Mouse (Mus musculus) heart, embryonic 13.5 days (tissue): ENCODE measurements around the gene Gps2. TPM values are rescaled to one million over a fixed set of nuclear protein-coding genes. Genes with fewer than 3 reads are reported as not detected.

ENCODE experiments used
- ATAC-seq: fragments of 200-750 bp; cut with Nextera tagmentation; 2 replicates; pipeline ENCODE4 v1.8.0; 2017; ENCODE audit warnings: moderate TSS enrichment; ENCODE audit not compliant: insufficient number of reproducible peaks, low FRiP score, low TSS enrichment; ENCODE audit errors: extremely low read depth
- H3K27ac ChIP-seq: fragments of 300-500 bp; sonication (generic); replicated peaks from 2 replicates; pipeline ENCODE4 v1.5.1; 2015; ENCODE audit warnings: moderate library complexity, mild to moderate bottlenecking, inconsistent platforms
- H3K27me3 ChIP-seq: fragments of 300-500 bp; sonication (generic); replicated peaks from 2 replicates; pipeline ENCODE4 v1.6.1; 2015; ENCODE audit warnings: mild to moderate bottlenecking, inconsistent platforms
- H3K36me3 ChIP-seq: fragments of 300-500 bp; sonication (generic); 2 replicates; pipeline ENCODE4 v1.6.1; 2015; ENCODE audit warnings: mild to moderate bottlenecking, inconsistent platforms
- H3K4me1 ChIP-seq: fragments of 300-500 bp; sonication (generic); 2 replicates; pipeline ENCODE4 v1.6.1; 2015; ENCODE audit warnings: inconsistent platforms
- H3K4me2 ChIP-seq: fragments of 300-500 bp; sonication (generic); 2 replicates; pipeline ENCODE4 v1.6.1; 2015; ENCODE audit warnings: inconsistent platforms, mild to moderate bottlenecking, moderate library complexity
- H3K4me3 ChIP-seq: fragments of 300-500 bp; sonication (generic); 2 replicates; pipeline ENCODE4 v1.5.1; 2015; ENCODE audit warnings: moderate library complexity, mild to moderate bottlenecking, inconsistent platforms
- H3K9ac ChIP-seq: fragments of 300-500 bp; sonication (generic); 2 replicates; pipeline ENCODE4 v1.6.1; 2015; ENCODE audit warnings: inconsistent platforms, mild to moderate bottlenecking, moderate library complexity
- H3K9me3 ChIP-seq: fragments of 300-500 bp; sonication (generic); 2 replicates; pipeline ENCODE4 v1.6.1; 2016; ENCODE audit warnings: inconsistent platforms
- WGBS: fragments of 180-500 bp; shearing (Covaris S2); methylation state at CpG from one replicate; pipeline ENCODE4 v1.1.7; 2015; ENCODE audit warnings: mixed read lengths; 5-methylcytosine and 5-hydroxymethylcytosine counted together
- polyA plus RNA-seq: library from polyadenylated mRNA; unstranded; fragments of >200 nt; fragmentation: Nextera tagmentation; extraction: Ambion mirVana; gene quantifications from 2 replicates; pipeline ENCODE4 v1.2.1, GENCODE M21; 2015

Gene Gps2
- polyA plus RNA-seq, 1 experiment from 2014 or later = 45.0 TPM

DNA sequence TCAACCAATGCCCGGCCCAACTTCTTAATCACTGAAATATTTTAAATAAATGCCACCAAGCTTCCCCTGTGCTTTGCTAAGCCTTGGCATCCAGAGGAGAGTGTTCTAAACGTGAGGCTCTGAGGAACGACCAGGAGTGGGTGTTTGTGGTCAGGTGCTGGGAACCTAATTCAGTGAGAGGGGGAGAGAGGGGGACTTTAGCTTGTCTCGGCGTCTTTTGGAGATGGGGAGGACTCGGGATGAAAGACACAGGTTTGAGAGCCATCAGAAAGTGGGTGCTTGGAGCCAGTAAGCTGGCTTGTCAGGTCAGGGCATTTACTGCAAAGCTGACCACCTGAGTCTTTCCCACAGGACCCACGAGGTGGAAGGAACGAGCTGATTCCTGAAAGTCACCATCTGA lies 18.1 kb downstream of the Gps2 start:
- WGBS = 64% methylated on average over 8 of the region's 8 CpGs
- peaks cover 23% of the 10 kb centered on the region for H3K4me1 ChIP-seq
- peaks cover 18% of the 10 kb centered on the region for H3K27me3 ChIP-seq
- no peak overlapping the region for H3K4me2 ChIP-seq
- H3K9ac ChIP-seq = no peak overlapping the region
- H3K9me3 ChIP-seq = no peaks in the 10 kb centered on the region
- no peak for ATAC-seq
- H3K36me3 ChIP-seq = no peaks in the 10 kb centered on the region
- no peak overlapping the region for H3K27ac ChIP-seq
- no peak overlapping the region for H3K4me3 ChIP-seq

DNA sequence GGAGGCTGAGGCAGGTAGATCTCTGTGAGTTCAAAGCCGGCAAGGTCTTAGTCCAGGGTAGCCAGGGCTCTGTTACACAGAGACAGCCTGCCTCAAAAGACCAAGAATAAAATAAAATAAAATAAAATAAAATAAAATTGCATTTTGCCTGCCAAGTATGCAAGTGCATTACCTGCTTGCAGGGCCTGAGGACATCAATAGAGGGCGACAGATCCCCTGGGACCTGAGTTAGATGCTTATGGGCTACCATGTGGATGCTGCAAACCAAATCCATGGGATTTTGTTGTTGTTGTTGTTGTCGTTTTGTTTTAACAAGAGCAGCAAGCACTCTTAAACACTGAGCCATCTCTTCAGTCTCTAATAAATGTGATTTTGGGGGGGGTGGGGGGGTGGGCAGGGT lies 18.6 kb downstream of the Gps2 start:
- Histone ChIP-seq H3K4me1 (peaks cover 28% of the 10 kb centered on the region), H3K27me3 (peaks cover 23% of the 10 kb centered on the region), H3K36me3 (no peaks in the 10 kb centered on the region), H3K27ac (no peak overlapping the region), H3K4me3 (no peak overlapping the region), H3K9ac (no peak overlapping the region), H3K4me2 (no peak overlapping the region), H3K9me3 (no peaks in the 10 kb centered on the region)
- ATAC-seq = no peak
- WGBS = 44% methylated on average over 3 of the region's 3 CpGs

DNA sequence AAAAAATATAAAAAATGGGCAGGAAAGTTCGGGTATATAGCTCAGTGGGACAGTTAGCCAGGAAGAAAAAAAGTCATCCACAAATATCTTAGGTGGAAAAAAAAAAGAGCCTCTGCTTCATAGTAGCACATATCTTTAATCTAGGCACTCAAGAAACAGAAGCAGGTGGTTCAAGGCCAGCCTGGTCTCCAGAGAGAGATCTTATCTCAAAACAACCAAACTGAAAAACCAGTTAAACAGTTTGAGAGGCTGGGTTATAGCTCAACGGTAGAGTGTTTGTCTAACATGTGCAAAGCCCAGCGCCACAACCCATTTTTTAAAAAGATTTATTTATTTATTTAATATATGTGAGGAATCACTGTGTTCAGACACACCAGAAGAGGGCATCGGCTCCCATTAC lies 19.4 kb downstream of the Gps2 start:
- peaks cover 31% of the 10 kb centered on the region for H3K27me3 ChIP-seq
- no peaks in the 10 kb centered on the region for H3K9me3 ChIP-seq
- no peaks in the 10 kb centered on the region for H3K36me3 ChIP-seq
- H3K27ac ChIP-seq = no peak overlapping the region
- H3K4me1 ChIP-seq = peaks cover 36% of the 10 kb centered on the region
- no peak overlapping the region for H3K4me2 ChIP-seq
- H3K4me3 ChIP-seq = no peak overlapping the region
- no peak overlapping the region for H3K9ac ChIP-seq
- 72% methylated on average over 4 of the region's 4 CpGs for WGBS
- ATAC-seq = no peak

DNA sequence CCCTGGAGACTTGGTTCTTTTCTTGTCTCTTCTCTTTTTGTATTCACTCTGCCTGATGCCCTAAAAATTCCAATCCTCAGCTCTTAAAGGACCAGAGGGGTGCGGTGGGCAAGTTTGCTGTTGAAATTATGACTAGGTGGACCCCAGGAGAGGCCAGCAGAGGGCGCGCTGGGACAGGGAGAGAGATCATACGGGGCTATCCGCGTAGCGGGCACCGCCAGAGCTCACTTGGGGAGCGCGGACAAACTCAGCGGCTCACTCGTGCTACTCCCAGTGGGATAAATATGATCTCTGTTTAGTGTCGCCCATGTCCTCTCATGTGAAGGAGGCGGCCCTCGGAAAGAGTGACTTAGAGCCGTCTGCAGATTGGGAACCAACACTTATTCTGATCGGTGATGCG lies 20.5 kb downstream of the Gps2 start:
- ATAC-seq = no peak
- Histone ChIP-seq H3K9ac (peak overlapping the region; percentile 53; the same call in 1 of the 2 replicates), H3K27ac (no peak overlapping the region)

DNA sequence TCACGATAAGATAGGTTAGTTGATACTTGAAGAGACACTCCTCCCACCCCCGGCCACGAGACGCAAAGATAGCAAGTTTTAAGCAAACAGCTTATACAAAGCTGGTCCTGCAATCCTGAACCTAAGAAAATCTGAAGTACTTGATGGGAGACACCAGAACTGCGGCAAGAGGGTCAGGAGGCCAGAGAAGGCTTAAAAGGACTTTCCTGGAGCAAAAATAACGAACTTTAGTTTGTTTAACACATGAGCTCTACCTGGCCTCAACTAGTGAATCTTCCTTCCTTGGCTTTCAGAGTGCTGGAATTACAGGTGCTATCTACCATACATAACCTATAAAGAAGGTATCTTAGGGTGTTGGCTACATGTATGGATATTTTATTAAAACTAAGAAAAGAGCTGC lies 21.0 kb downstream of the Gps2 start:
- Histone ChIP-seq H3K9me3 (no peaks in the 10 kb centered on the region), H3K9ac (peak overlapping the region; percentile 67), H3K27ac (no peak overlapping the region), H3K27me3 (peaks cover 47% of the 10 kb centered on the region), H3K4me3 (peak overlapping the region; percentile 64), H3K4me2 (peak overlapping the region; percentile 93), H3K36me3 (no peaks in the 10 kb centered on the region), H3K4me1 (peaks cover 37% of the 10 kb centered on the region)
- WGBS = 19% methylated on average over 6 of the region's 6 CpGs
- no peak for ATAC-seq

More for the DNA sequence above, 20.5 kb downstream of the Gps2 start:
- peaks cover 42% of the 10 kb centered on the region for H3K27me3 ChIP-seq
- H3K4me3 ChIP-seq = peak overlapping the region; percentile 64
- peaks cover 37% of the 10 kb centered on the region for H3K4me1 ChIP-seq
- no peaks in the 10 kb centered on the region for H3K36me3 ChIP-seq
- no peaks in the 10 kb centered on the region for H3K9me3 ChIP-seq
- H3K4me2 ChIP-seq = peak overlapping the region; percentile 93
- 1% methylated on average over 18 of the region's 18 CpGs for WGBS

DNA sequence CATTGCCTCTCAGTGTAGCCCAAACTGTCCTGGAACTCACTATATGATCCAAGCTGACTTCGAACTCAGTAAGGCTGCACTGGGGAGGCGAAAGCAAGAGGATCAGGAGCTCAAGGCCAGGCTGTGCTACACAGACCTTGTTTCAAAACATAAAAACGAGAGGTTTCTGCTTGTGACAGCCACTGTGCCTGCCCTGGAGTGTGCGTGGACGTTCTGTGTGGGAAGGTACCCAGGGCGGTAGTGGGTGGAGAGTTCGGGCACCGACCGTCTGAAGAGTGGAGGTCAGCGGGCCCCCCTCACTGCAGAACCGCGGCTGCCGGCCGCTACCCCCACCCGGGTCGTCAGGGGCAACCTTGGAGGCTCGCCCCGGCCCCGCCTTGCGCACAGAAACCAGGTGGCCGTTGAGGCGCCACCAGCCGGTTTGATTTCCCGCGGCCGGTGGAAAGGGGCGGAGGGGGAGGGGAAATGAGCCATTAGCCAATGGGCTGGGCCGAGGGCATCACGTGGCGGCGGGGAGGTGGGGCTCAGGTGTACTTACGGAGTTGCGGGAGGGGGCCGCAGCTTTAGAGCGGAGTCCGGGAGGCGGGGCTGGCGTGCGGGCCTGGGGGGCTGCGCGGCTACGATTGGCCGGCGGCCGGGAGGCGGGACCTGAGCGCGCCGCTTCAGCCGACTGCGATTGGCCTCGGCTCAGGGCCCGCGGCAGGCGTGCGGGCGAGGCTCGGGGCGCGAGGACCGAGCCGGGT lies 21.6 kb downstream of the Gps2 start, which contains the start of gene Ybx2:
Ybx2 (plus strand) TSS at position 660 of the 743 bp plus-strand sequence.
- H3K9ac ChIP-seq = peak within 1 kb of the TSS; percentile 83
- peak within 1 kb of the TSS; percentile 53 for H3K27ac ChIP-seq
- H3K9me3 ChIP-seq = no peaks in the 10 kb centered on the region
- H3K4me2 ChIP-seq = peak within 1 kb of the TSS; percentile 93
- peak within 1 kb of the TSS; percentile 64 for H3K4me3 ChIP-seq
- 2% methylated on average over 61 of the region's 62 CpGs for WGBS
- peaks cover 37% of the 10 kb centered on the region for H3K4me1 ChIP-seq
- peak; percentile 91 for ATAC-seq
- H3K27me3 ChIP-seq = peaks cover 53% of the 10 kb centered on the region
- H3K36me3 ChIP-seq = no peaks in the 10 kb centered on the region

DNA sequence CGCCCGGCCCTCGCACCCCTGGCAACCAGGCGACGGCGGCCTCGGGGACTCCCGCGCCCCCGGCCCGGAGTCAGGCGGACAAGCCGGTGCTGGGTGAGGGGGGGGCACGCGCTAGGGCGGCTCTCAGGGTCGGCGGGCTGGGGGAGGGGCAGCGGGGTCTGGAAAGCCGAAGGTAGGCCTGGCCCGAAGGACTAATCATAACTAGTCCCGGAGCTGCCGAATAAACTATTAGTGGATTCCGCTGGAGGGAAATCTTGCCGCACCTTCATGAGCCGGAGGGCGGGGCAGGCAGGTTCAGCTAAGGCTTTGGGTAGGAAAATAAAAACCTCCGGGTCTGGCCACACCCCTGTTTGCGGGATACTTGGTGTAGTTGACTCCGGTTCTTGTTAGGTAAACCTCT lies 22.5 kb downstream of the Gps2 start:
- WGBS = 2% methylated on average over 27 of the region's 30 CpGs
- peaks cover 57% of the 10 kb centered on the region for H3K27me3 ChIP-seq
- H3K9me3 ChIP-seq = no peaks in the 10 kb centered on the region
- H3K36me3 ChIP-seq = no peaks in the 10 kb centered on the region
- H3K4me3 ChIP-seq = peak overlapping the region; percentile 64
- H3K9ac ChIP-seq = peak overlapping the region; percentile 83
- peak overlapping the region; percentile 53; the same call in 1 of the 2 replicates for H3K27ac ChIP-seq
- ATAC-seq = no peak
- H3K4me1 ChIP-seq = peaks cover 37% of the 10 kb centered on the region
- peak overlapping the region; percentile 93 for H3K4me2 ChIP-seq

DNA sequence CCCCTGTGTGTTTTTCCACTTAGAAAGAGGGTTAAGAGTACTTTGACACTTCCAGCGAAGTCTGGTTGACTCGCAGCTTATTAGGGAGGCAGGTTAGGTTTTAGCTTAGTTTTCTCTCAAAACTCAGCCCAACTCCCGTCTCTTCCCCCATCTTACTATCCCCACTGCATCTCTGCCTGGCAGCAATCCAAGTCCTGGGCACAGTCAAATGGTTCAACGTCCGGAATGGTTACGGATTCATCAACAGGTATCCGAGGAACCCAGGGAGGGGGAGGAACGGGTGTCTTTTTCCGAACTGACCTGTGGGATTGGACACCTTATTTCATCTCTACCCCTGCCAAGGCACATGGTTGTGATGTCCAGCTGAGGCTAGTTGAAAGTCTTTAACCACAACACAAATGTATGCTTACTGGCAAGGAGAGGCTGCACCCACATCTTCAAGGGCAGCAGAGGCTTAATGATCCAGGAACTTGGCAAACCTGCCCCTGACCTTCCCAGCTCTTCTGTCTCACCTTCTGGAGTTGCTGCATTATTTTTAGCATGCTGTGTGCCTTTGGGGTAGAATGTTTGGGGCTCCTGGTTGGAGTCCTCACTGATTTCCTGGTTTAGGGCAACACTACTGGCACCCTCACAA lies 23.1 kb downstream of the Gps2 start:
- WGBS = 45% methylated on average over 9 of the region's 9 CpGs
- H3K27me3 ChIP-seq = peaks cover 57% of the 10 kb centered on the region

DNA sequence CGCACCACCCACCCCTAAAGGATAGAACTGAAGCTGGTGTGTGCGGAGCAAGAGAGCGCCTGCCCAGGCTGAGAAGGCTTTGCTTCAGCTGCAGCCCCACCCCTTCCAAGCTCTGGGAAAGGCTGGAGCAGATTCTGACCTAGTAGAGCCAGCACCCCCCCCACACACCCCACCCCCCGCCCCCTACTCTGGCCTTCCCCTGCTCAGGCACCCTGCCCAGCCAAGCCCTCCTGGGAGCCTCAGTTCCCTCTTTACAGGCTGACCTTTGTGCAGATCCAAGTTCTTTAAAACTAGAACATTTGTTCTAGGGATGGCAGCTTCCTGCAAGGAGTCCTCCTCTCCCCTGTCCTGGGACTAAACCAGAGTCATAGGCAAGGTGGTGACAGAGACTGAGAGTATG lies 23.7 kb downstream of the Gps2 start:
- no peak for ATAC-seq
- peak overlapping the region; percentile 64 for H3K4me3 ChIP-seq
- H3K27me3 ChIP-seq = peaks cover 58% of the 10 kb centered on the region
- H3K36me3 ChIP-seq = peaks cover 9% of the 10 kb centered on the region
- no peaks in the 10 kb centered on the region for H3K9me3 ChIP-seq
- peaks cover 37% of the 10 kb centered on the region for H3K4me1 ChIP-seq
- peak overlapping the region; percentile 83 for H3K9ac ChIP-seq
- peak overlapping the region; percentile 93 for H3K4me2 ChIP-seq
- peak overlapping the region; percentile 53; the same call in 1 of the 2 replicates for H3K27ac ChIP-seq
- 23% methylated on average over 4 of the region's 4 CpGs for WGBS

More for the DNA sequence above, 23.1 kb downstream of the Gps2 start:
- H3K4me2 ChIP-seq = peak overlapping the region; percentile 93
- no peak for ATAC-seq
- H3K27ac ChIP-seq = peak overlapping the region; percentile 53
- peak overlapping the region; percentile 83 for H3K9ac ChIP-seq
- H3K4me1 ChIP-seq = peaks cover 37% of the 10 kb centered on the region
- peak overlapping the region; percentile 64 for H3K4me3 ChIP-seq
- peaks cover 4% of the 10 kb centered on the region; the same call in 1 of the 2 replicates for H3K36me3 ChIP-seq
- no peaks in the 10 kb centered on the region for H3K9me3 ChIP-seq

DNA sequence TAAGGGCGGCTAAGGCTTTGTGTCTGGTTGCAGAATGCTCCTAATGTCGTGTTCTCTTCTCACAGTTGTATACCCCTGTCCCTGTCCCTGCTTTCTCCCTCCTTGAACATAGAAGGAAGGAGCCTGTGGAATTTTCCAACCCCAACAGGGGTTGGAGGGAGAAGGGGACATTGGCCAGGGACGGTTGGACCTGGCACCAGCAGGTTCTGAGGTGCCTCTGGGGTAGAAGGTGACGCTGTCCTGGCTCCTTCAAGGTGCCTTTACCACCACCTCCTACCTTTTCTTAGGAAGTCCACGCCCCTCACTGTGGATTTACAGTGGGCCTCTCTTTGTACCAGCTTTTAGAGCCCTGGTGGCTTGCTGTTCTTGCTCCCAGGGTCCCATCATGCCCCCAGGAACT lies 24.1 kb downstream of the Gps2 start:
- no peak for ATAC-seq
- H3K27ac ChIP-seq = peak overlapping the region; percentile 53; the same call in 1 of the 2 replicates
- H3K36me3 ChIP-seq = peaks cover 14% of the 10 kb centered on the region
- H3K4me2 ChIP-seq = no peak overlapping the region
- no peaks in the 10 kb centered on the region for H3K9me3 ChIP-seq
- no peak overlapping the region for H3K4me3 ChIP-seq
- peak overlapping the region; percentile 83; the same call in 1 of the 2 replicates for H3K9ac ChIP-seq
- H3K4me1 ChIP-seq = peaks cover 37% of the 10 kb centered on the region
- 53% methylated on average over 5 of the region's 5 CpGs for WGBS
- H3K27me3 ChIP-seq = peaks cover 62% of the 10 kb centered on the region

DNA sequence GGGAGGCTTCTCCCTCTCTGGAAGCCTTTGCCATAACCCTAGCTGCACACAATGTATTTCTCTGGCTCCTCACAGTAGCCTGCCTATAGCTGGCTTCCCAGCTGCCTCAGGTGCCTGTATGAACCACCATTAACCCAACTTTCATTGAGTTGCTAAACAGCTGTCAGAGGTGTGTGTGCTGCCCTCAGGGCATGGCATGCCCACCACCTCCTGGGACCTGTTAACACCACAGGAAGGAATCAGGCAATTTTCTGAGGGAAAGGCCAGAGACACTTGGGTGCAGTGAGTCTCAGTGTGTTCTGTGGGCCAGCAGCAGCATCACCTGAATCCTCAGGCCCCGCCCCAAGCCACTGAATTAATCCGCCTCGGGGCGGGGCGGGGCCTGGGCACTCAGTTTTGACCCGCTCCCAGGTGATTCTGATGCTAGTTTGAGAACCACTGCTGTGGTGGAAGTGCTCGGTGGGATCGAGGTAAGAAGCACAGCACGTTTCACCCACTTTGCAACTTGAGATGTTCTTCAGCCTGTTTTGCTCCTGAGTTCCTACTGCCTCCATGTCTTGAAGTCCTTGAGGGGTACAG lies 24.8 kb downstream of the Gps2 start:
- Histone ChIP-seq H3K4me2 (no peak overlapping the region), H3K9me3 (no peaks in the 10 kb centered on the region), H3K4me1 (peaks cover 37% of the 10 kb centered on the region), H3K36me3 (peaks cover 20% of the 10 kb centered on the region), H3K27ac (no peak overlapping the region), H3K9ac (no peak overlapping the region), H3K4me3 (no peak overlapping the region), H3K27me3 (peaks cover 67% of the 10 kb centered on the region)
- 32% methylated on average over 9 of the region's 9 CpGs for WGBS
- ATAC-seq = no peak
